Mouse (Mus musculus): ENCODE results near the gene Dcps.

The Dcps gene

DNA sequence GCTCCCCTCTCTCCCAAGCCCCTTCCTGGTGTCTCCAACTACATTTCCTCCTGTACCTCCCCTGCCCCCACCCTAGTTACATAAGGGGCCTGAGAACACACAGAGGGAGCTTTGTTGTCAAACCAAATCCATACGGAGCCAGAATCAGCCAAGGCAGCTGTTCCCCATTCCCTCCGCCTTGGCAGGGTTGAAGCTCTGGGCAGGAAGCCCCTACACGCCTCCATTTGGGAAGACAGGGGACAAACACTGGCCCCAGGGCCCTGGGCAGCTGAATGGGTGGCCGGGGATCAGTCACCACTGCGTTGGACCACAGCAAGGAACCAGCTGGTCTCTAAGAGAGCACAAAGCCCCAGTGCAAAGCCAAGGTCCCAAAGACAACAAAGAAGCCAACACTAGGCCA, 66.9 kb downstream of the Dcps start:
- DNase-seq (ENCODE audit: low spot score in 2 of 2), result peak; percentile 85 to 88

DNA sequence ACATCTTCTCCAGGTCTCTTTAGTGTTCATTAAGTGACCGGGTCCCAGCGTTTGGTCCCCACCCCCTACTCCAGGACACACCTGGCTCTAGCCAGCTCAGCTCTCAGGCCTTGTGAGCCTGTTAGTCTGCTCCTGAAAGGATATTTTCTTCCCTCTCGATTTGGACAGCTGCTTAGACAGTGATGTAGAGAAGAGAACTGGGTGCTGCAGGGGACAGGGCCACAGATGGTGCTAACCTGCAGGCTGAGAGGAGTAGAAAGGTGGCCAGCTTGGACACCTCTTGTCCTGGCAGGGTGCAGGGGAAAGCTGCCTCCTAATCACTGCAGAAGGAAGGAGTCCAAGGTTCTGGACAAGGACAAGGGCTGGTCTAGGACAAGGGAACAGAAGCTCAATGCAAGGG, 67.8 kb downstream of the Dcps start:
- no peak for DNase-seq (ENCODE audit: low spot score in 2 of 2)

DNA sequence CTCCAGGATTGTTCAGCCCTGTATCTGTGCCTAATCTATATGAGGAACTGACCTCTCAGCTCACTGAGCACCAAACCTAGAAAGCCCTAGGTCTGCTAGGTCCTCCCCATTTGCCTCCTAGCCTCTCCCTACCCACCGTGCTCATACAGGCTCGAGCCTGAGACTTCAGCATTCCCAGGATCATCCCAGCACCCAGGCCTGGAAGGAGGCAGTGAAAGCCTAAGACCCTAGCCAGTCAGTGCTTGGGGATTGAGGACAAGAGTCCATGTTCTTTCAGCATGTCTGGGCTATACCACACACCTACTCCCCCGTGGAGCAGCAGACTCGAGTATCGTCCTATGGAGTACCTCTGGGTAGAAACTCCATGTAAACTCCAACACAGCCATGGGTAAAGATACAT, 68.5 kb downstream of the Dcps start:
- no peak for DNase-seq (ENCODE audit: low spot score in 2 of 2)

DNA sequence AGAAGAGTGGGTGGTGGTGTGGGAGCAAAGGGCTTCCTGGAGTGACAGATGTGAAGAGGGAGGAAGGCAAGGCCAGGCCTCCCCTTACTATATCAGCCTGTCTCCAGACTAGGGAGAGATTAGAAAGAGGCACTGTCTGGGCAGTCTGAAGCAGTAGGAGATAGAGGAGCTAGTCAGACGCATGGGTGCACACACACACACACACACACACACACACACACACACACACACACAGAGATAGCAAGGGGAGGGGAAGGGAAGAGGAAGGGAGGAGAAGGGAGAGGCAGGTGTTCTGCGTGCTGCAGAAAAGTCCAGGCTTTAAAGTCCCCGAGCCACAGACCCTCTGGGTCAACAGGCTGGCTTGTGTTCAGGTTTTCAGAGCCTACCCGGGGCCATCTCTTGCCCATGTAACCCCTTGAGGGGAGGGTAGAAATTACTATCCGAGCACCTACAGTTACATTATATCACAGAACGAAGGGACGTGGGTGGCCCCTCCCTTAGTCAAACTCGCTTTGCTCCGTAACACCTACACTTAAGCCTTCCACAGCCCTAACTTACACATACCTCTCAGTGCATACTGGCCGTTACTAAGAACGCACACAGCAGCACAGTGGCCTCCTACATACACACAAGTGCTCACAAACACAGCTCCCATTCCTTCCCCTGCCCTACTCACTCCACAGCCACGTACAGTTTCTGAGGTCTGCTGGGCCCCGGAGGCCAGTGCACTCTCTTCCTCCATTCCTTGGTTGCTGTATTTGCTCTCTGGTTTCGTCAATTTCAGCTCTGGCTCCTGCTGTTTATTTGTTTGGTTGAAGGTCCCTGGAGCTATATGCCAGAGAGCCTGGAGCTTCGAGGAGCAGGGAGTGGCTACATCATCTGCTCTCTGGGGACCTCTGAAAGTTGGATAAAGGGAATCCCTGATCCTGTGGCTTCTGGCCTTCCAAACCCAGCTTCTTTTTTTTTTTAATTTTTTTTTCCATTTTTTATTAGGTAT, 69.7 kb downstream of the Dcps start:
- no peak for DNase-seq (ENCODE audit: low spot score in 2 of 2)

DNA sequence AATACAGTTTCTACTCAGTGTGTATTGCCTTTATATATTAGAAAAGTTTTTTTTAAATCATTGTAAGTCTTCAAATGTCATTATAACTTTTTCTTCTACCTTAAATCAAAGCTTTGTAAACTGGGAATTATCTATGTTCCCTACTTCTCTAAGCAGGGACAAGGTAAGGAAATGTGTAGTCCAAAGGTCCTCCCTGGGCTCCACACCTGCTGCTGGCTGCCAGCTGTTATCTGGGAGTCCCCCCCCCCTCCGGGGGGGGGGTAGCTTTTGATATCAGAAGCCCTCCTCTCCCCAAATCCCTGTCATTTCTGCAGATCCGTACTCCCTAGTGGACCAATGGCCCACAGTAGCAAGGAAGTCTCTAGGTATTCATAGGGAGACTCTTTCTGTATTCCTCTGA, 70.4 kb downstream of the Dcps start:
- no peak for DNase-seq (ENCODE audit: low spot score in 2 of 2)

DNA sequence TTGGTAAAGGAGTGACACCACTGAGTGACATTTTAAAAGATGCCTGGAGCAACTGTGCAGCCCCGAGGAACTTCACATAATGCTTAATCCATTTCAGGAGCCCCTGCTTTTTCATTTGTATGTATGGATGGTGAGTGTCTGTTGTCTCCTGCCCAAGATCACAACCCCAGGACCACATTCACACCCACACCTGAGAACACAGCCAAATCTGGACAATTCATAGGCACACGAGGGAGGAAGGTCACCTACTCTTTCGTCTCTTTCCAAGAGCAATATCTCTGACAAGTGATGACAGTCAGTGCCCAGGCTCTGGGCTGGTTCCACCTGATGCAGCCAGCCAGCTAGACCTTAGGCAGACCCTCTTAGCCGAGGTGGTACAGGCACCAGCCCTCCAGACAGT, 71.2 kb downstream of the Dcps start:
- DNase-seq (ENCODE audit: low spot score in 2 of 2), result no peak

DNA sequence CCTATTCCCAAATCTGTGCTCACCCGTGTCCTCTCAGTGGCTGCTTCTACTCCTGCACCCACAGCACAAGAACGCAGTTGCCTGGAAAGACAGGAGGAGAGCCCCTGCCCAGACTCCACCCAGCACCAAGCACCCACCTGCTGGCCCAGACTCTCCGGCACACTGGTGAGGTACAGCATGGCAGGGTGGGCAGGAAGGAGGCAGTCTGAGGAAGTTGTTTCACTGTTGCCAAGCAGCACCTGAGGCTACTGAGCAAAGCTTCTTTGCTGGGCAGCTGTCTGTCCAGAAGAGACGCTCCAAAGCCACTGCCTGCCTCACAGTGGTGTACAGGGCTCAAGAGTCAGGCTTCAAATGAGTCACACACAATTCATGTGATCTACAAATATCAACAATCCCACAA, 77.1 kb downstream of the Dcps start:
- peak; percentile 0 to 1 for DNase-seq (ENCODE audit: low spot score in 2 of 2)

DNA sequence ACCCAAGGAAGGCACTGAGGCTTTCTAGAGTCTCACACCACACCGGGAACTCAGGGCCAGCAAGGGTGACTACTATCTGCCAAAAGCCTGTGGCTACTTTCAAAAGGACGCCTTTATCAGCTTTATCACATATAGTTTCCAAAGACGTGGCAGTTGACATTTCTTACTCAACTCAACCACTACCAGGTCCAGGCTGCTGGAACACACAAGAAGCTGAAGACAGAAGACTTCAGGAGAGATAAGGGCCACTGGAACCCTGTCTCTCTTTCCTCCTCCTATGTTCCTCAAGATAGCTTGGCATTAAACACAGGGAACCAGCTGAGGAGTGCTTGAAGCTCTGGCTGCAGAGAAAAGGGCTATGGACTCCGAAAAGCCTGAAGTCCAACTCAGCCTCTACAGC, 78.0 kb downstream of the Dcps start:
- peak in 1 of 2 experiments; percentile 0 for DNase-seq (ENCODE audit: low spot score in 2 of 2)

DNA sequence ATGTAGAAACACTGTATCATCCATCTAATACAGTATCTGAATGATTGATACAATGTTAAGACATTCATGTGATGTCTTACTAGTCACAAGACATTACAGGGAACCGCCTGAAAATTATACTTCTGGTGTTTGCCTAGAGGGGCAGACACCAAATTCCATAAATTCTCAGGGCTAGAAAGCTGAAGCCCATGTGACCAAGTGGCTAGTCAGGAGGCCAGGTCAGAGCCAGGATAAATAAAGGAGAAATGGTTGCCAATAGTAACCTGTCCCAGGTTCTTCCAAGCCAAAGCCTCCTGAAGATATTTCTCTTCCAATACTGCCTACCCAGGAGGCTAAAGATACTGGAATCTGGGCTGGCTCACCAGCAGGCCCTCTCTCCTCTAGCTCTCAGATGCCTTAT, 80.1 kb downstream of the Dcps start:
- DNase-seq (ENCODE audit: low spot score in 2 of 2), result peak in 1 of 2 experiments; percentile 0

DNA sequence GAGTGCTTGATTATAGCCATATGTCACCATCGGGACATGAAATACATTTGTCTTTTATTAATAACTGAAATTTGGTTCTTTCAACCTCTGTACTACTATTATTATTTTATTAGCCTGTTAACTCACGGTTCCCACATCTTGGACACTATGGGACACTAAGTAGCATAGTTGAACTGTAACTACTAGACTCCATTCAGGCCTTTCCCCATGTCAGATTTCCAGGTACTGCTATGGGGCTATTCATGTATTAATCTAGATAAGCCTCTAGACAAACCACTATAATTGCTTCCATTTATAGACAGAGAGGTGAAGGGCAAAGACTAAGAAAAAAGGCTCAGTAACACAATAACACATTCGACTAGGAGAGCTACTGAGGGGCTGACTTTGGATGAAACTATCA, 82.5 kb downstream of the Dcps start:
- DNase-seq (ENCODE audit: low spot score in 2 of 2), result no peak

DNA sequence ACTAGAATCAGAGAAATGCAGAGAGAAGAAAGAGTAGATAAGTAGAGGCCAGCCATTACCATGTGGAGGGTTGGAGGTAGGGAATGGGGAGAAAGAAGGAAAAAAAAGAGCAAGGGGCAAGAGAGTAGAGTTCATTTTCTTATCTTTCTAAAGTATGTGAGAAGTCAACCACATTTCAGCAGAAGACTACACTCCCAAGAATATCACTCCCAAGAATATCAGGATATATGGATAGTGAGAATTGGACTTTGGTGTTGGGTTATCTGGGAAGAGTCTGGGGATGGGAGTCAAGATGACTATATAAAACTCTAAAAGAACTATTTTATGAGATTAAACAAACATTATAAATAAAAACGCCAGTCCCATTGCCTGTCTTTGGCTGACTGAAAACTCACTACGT, 83.0 kb downstream of the Dcps start:
- no peak for DNase-seq (ENCODE audit: low spot score in 2 of 2)

Data from heart, adult 9 months (tissue).